Mouse (Mus musculus): ENCODE measurements around the gene Cd300c2.
"Not testable (repeated sequence)": the region's sequence is repeated elsewhere in the genome, so short reads cannot be mapped to it uniquely, and the experiment has no call there.

Cd300c2 gene

GRCm38 (mm10) chr11:115001474-115002040 is at the start of gene Cd300c2:
TSS of gene Cd300c2 (minus strand) at chr11:115001880.
- in situ Hi-C loops (cut with MboI, MseI), result no loop called here

GRCm38 (mm10) chr11:115049282-115049895 is 47.7 kb upstream of the Cd300c2 start:
- in situ Hi-C loops (cut with MboI, MseI), result no loop called here

GRCm38 (mm10) chr11:115048259-115048658 is 46.6 kb upstream of the Cd300c2 start, which contains the start of gene Cd300ld3:
TSS of gene Cd300ld3 (minus strand) at chr11:115048409.
- in situ Hi-C loops (cut with MboI, MseI), result no loop called here

GRCm38 (mm10) chr11:115037669-115038068 is 36.0 kb upstream of the Cd300c2 start, which contains the start of gene Cd300ld5:
TSS of gene Cd300ld5 (minus strand) at chr11:115037769.
- in situ Hi-C loops (cut with MboI, MseI), result loop anchor here (5.0 kb wide), 1 partner anchor 40 kb away; no protein-coding TSS in a partner anchor

GRCm38 (mm10) chr11:115026912-115027311 is 25.2 kb upstream of the Cd300c2 start, which contains the start of gene Cd300ld4:
TSS of gene Cd300ld4 (minus strand) at chr11:115027012.
- in situ Hi-C loops (cut with MboI, MseI), result not testable (repeated sequence)

GRCm38 (mm10) chr11:115016093-115016492 is 14.4 kb upstream of the Cd300c2 start, which contains the start of gene Cd300ld2:
TSS of gene Cd300ld2 (minus strand) at chr11:115016193.
- in situ Hi-C loops (cut with MboI, MseI), result loop anchor here (5.0 kb wide), 1 partner anchor 36 kb away; no protein-coding TSS in a partner anchor

GRCm38 (mm10) chr11:115004070-115004469 is 2.4 kb upstream of the Cd300c2 start:
- in situ Hi-C loops (cut with MboI, MseI), result no loop called here

GRCm38 (mm10) chr11:114989793-114990192 is 11.9 kb downstream of the Cd300c2 start, which contains the start of gene Cd300ld:
TSS of gene Cd300ld (minus strand) at chr11:114989922.
- in situ Hi-C loops (cut with MboI, MseI), result no loop called here

GRCm38 (mm10) chr11:114981866-114982265 is 19.8 kb downstream of the Cd300c2 start:
- in situ Hi-C loops (cut with MboI, MseI), result no loop called here

- in situ Hi-C loops (cut with MboI, MseI), result no loop called here
These were observed 29.0 kb downstream of the Cd300c2 start for GRCm38 (mm10) chr11:114972726-114973125.

- in situ Hi-C loops (cut with MboI, MseI), result no loop called here
These were observed 32.9 kb downstream of the Cd300c2 start, which contains the start of gene Cd300c for GRCm38 (mm10) chr11:114968752-114969207. TSS of gene Cd300c (minus strand) at chr11:114969157.

- in situ Hi-C loops (cut with MboI, MseI), result no loop called here
These were observed 36.4 kb downstream of the Cd300c2 start for GRCm38 (mm10) chr11:114965182-114965828.

GRCm38 (mm10) chr11:114960369-114960768 is 41.3 kb downstream of the Cd300c2 start:
- in situ Hi-C loops (cut with MboI, MseI), result no loop called here

All from regulatory T cell (primary cell).